Mouse (Mus musculus): ENCODE measurements around the gene Rhag. TPM values are rescaled to one million over a fixed set of nuclear protein-coding genes. Genes with fewer than 3 reads are reported as not detected.

Gene Rhag
- polyA plus RNA-seq (2012; rRNA removed): not detected in 2 replicates

GRCm38 (mm10) chr17:40810934-40811333 is at the start of gene Rhag:
Rhag (plus strand) TSS chr17:40811126.
- 32% methylated on average over 1 of the region's 1 CpGs for WGBS
- Histone ChIP-seq H3K4me1 (ENCODE audit: control insufficient read depth, insufficient read depth, low read length) (no peaks in the 10 kb centered on the region), H3K4me3 (replicated peaks; ENCODE audit: extremely low read depth, low read depth, low read length) (no peak within 1 kb of the TSS)
- TF ChIP-seq CTCF (IDR thresholded peaks at IDR 0.05; ENCODE audit: insufficient read depth, low read length) (no peak), POLR2A (IDR thresholded peaks at IDR 0.05; ENCODE audit: borderline replicate concordance, extremely low read depth, low read depth, low read length) (no peak)
- DNase-seq: no peak

GRCm38 (mm10) chr17:40763662-40764061 is 47.3 kb upstream of the Rhag start:
- no peak for DNase-seq
- no peaks in the 10 kb centered on the region for H3K4me1 ChIP-seq (ENCODE audit: control insufficient read depth, insufficient read depth, low read length)
- H3K4me3 ChIP-seq (replicated peaks; ENCODE audit: extremely low read depth, low read depth, low read length): no peak overlapping the region
- 65% methylated on average over 4 of the region's 4 CpGs for WGBS
- TF ChIP-seq CTCF (IDR thresholded peaks at IDR 0.05; ENCODE audit: insufficient read depth, low read length) (no peak), POLR2A (IDR thresholded peaks at IDR 0.05; ENCODE audit: borderline replicate concordance, extremely low read depth, low read depth, low read length) (no peak)

GRCm38 (mm10) chr17:40767120-40767519 is 43.8 kb upstream of the Rhag start:
- Histone ChIP-seq H3K4me1 (ENCODE audit: control insufficient read depth, insufficient read depth, low read length) (no peaks in the 10 kb centered on the region), H3K4me3 (replicated peaks; ENCODE audit: extremely low read depth, low read depth, low read length) (no peak overlapping the region)
- no peak for TF ChIP-seq CTCF (IDR thresholded peaks at IDR 0.05; ENCODE audit: insufficient read depth, low read length)
- TF ChIP-seq POLR2A (IDR thresholded peaks at IDR 0.05; ENCODE audit: borderline replicate concordance, extremely low read depth, low read depth, low read length): no peak
- WGBS: 82% methylated on average over 1 of the region's 1 CpGs
- DNase-seq: no peak

GRCm38 (mm10) chr17:40789877-40790276 is 21.0 kb upstream of the Rhag start:
- no peak for DNase-seq
- no peak overlapping the region for H3K4me3 ChIP-seq (replicated peaks; ENCODE audit: extremely low read depth, low read depth, low read length)
- TF ChIP-seq POLR2A (IDR thresholded peaks at IDR 0.05; ENCODE audit: borderline replicate concordance, extremely low read depth, low read depth, low read length) (no peak), CTCF (IDR thresholded peaks at IDR 0.05; ENCODE audit: insufficient read depth, low read length) (no peak)
- H3K4me1 ChIP-seq (ENCODE audit: control insufficient read depth, insufficient read depth, low read length): no peaks in the 10 kb centered on the region

GRCm38 (mm10) chr17:40793921-40794854 is 16.7 kb upstream of the Rhag start:
- Histone ChIP-seq H3K4me1 (ENCODE audit: control insufficient read depth, insufficient read depth, low read length) (no peaks in the 10 kb centered on the region), H3K4me3 (replicated peaks; ENCODE audit: extremely low read depth, low read depth, low read length) (no peak overlapping the region)
- peak; percentile 58 for DNase-seq
- WGBS: 44% methylated on average over 20 of the region's 20 CpGs
- TF ChIP-seq POLR2A (IDR thresholded peaks at IDR 0.05; ENCODE audit: borderline replicate concordance, extremely low read depth, low read depth, low read length) (no peak), CTCF (IDR thresholded peaks at IDR 0.05; ENCODE audit: insufficient read depth, low read length) (peak; percentile 23; the same call in 1 of the 2 replicates)

- Histone ChIP-seq H3K4me3 (replicated peaks; ENCODE audit: extremely low read depth, low read depth, low read length) (no peak overlapping the region), H3K4me1 (ENCODE audit: control insufficient read depth, insufficient read depth, low read length) (no peaks in the 10 kb centered on the region)
- no peak for DNase-seq
- no peak for TF ChIP-seq CTCF (IDR thresholded peaks at IDR 0.05; ENCODE audit: insufficient read depth, low read length)
- TF ChIP-seq POLR2A (IDR thresholded peaks at IDR 0.05; ENCODE audit: borderline replicate concordance, extremely low read depth, low read depth, low read length): no peak
- WGBS: 74% methylated on average over 3 of the region's 3 CpGs
These were observed 8.1 kb upstream of the Rhag start for GRCm38 (mm10) chr17:40802707-40803340.

- no peak for TF ChIP-seq POLR2A (IDR thresholded peaks at IDR 0.05; ENCODE audit: borderline replicate concordance, extremely low read depth, low read depth, low read length)
- TF ChIP-seq CTCF (IDR thresholded peaks at IDR 0.05; ENCODE audit: insufficient read depth, low read length): no peak
- DNase-seq: peak; percentile 16
- WGBS: 21% methylated on average over 3 of the region's 3 CpGs
- no peak overlapping the region for H3K4me3 ChIP-seq (replicated peaks; ENCODE audit: extremely low read depth, low read depth, low read length)
- H3K4me1 ChIP-seq (ENCODE audit: control insufficient read depth, insufficient read depth, low read length): no peaks in the 10 kb centered on the region
These were observed 4.4 kb upstream of the Rhag start for GRCm38 (mm10) chr17:40806550-40806949.

GRCm38 (mm10) chr17:40806953-40807572 is 3.9 kb upstream of the Rhag start, which contains the start of gene Crisp2:
Crisp2 (minus strand) TSS chr17:40807003.
- 40% methylated on average over 2 of the region's 2 CpGs for WGBS
- DNase-seq: no peak
- Histone ChIP-seq H3K4me1 (ENCODE audit: control insufficient read depth, insufficient read depth, low read length) (no peaks in the 10 kb centered on the region), H3K4me3 (replicated peaks; ENCODE audit: extremely low read depth, low read depth, low read length) (no peak within 1 kb of the TSS)
- TF ChIP-seq POLR2A (IDR thresholded peaks at IDR 0.05; ENCODE audit: borderline replicate concordance, extremely low read depth, low read depth, low read length): no peak
- no peak for TF ChIP-seq CTCF (IDR thresholded peaks at IDR 0.05; ENCODE audit: insufficient read depth, low read length)

GRCm38 (mm10) chr17:40808071-40808470 is 2.9 kb upstream of the Rhag start:
- no peak overlapping the region for H3K4me3 ChIP-seq (replicated peaks; ENCODE audit: extremely low read depth, low read depth, low read length)
- no peak for DNase-seq
- no peak for TF ChIP-seq POLR2A (IDR thresholded peaks at IDR 0.05; ENCODE audit: borderline replicate concordance, extremely low read depth, low read depth, low read length)
- TF ChIP-seq CTCF (IDR thresholded peaks at IDR 0.05; ENCODE audit: insufficient read depth, low read length): no peak

More at GRCm38 (mm10) chr17:40808071-40808470, 2.9 kb upstream of the Rhag start:
- H3K4me1 ChIP-seq (ENCODE audit: control insufficient read depth, insufficient read depth, low read length): no peaks in the 10 kb centered on the region

All from lung, adult 2 months (tissue).